Comparison of ENCODE assay signal across 17 mouse cellular contexts in genomic region chr15:92580742-92581383, GRCm38 (mm10).
A peak's percentile ranks its signal among the peaks of the same experiment; 100 is the strongest.
DNase-seq lines count a peak whose midpoint lies in the region; ATAC-seq lines count a peak whose summit lies in the region.
"Had no signal": no experiment of that assay in that cellular context is flagged by ENCODE, and none has a peak within 500 bp of the region (broad histone marks: within the 10 kb centered on the region; RNA-seq: fewer than 3 reads in every experiment).

No protein-coding gene starts in this region.

- H3K4me3 ChIP-seq in hindbrain, embryonic 15.5 days: no peak overlapping the region
- H3K4me3 ChIP-seq in midbrain, embryonic 16.5 days (ENCODE audit: low read depth, low read length): no peak overlapping the region
- H3K4me3 ChIP-seq: embryonic facial prominence, embryonic 12.5 days; gastrocnemius, adult 2 months; heart, embryonic 13.5 days; megakaryocyte, embryonic 14.5 days had no signal

- no peak overlapping the region for H3K9ac ChIP-seq in hindbrain, embryonic 15.5 days
- no peak overlapping the region for H3K9ac ChIP-seq in midbrain, embryonic 16.5 days (ENCODE audit: low read depth, low read length)
- H3K9ac ChIP-seq: embryonic facial prominence, embryonic 12.5 days; heart, embryonic 13.5 days had no signal

- H3K27me3 ChIP-seq in hindbrain, embryonic 15.5 days: no peaks in the 10 kb centered on the region
- H3K27me3 ChIP-seq in midbrain, embryonic 16.5 days (ENCODE audit: control insufficient read depth, insufficient read depth, low read depth, low read length): no peaks in the 10 kb centered on the region
- H3K27me3 ChIP-seq: embryonic facial prominence, embryonic 12.5 days; heart, embryonic 13.5 days; megakaryocyte, embryonic 14.5 days had no signal

- no peaks in the 10 kb centered on the region for H3K9me3 ChIP-seq in hindbrain, embryonic 15.5 days
- H3K9me3 ChIP-seq in midbrain, embryonic 16.5 days (replicated peaks; ENCODE audit: control insufficient read depth, low read length, poor library complexity, severe bottlenecking): no peaks in the 10 kb centered on the region
- H3K9me3 ChIP-seq: embryonic facial prominence, embryonic 12.5 days; heart, embryonic 13.5 days; megakaryocyte, embryonic 14.5 days had no signal

- no peaks in the 10 kb centered on the region for H3K36me3 ChIP-seq in hindbrain, embryonic 15.5 days
- no peaks in the 10 kb centered on the region for H3K36me3 ChIP-seq in midbrain, embryonic 16.5 days (ENCODE audit: control insufficient read depth, insufficient read depth, low read length)
- H3K36me3 ChIP-seq: embryonic facial prominence, embryonic 12.5 days; G1E; heart, embryonic 13.5 days had no signal

- peak overlapping the region; percentile 57 for H3K27ac ChIP-seq in hindbrain, embryonic 15.5 days (replicated peaks)
- H3K27ac ChIP-seq in midbrain, embryonic 16.5 days (ENCODE audit: low read length): 0 out of 2 replicates have a peak overlapping the region, but pooled peaks have one; percentile 11
- H3K27ac ChIP-seq: embryonic facial prominence, embryonic 12.5 days; gastrocnemius, adult 2 months; heart, embryonic 13.5 days had no signal

- DNase-seq in frontal cortex, postnatal 14 days (ENCODE audit: low spot score in 2 of 2): no peak
- DNase-seq in brain, adult 2 months (ENCODE audit: low read depth, low spot score): peak; percentile 79
- DNase-seq in MN1 (ENCODE audit: low spot score): no peak
- DNase-seq in gastrocnemius, postnatal 4 days (ENCODE audit: low spot score in 2 of 2): no peak
- no peak for DNase-seq in gastrocnemius, adult 18-20 months (ENCODE audit: low spot score)
- DNase-seq: cerebellum, adult 9-10 months; gastrocnemius, adult 2 months; kidney, postnatal 4 days; lung, adult 18-20 months had no signal

- 0 out of 2 replicates have a peak overlapping the region, but pooled peaks have one; percentile 14 for H3K4me2 ChIP-seq in hindbrain, embryonic 15.5 days
- H3K4me2 ChIP-seq in midbrain, embryonic 16.5 days (ENCODE audit: low read length): peak overlapping the region; percentile 21; the same call in 1 of the 2 replicates
- H3K4me2 ChIP-seq: embryonic facial prominence, embryonic 12.5 days; heart, embryonic 13.5 days had no signal

- WGBS in hindbrain, embryonic 15.5 days: 42% methylated on average over 9 of the region's 9 CpGs
- WGBS in midbrain, embryonic 16.5 days: 20% methylated on average over 9 of the region's 9 CpGs

- peak; percentile 81 for ATAC-seq in frontal cortex, adult (ENCODE audit: low TSS enrichment)
- peak; percentile 69 for ATAC-seq in hindbrain, embryonic 15.5 days (ENCODE audit: low FRiP score, low read depth)
- no peak for ATAC-seq in midbrain, embryonic 16.5 days
- ATAC-seq: inflammation-experienced regulatory T-cells, adult 6 months had no signal

- H3K4me1 ChIP-seq in hindbrain, embryonic 15.5 days (replicated peaks): peaks cover 21% of the 10 kb centered on the region
- peaks cover 18% of the 10 kb centered on the region for H3K4me1 ChIP-seq in midbrain, embryonic 16.5 days (ENCODE audit: control insufficient read depth, insufficient read depth, low read length)
- H3K4me1 ChIP-seq: embryonic facial prominence, embryonic 12.5 days; heart, embryonic 13.5 days; megakaryocyte, embryonic 14.5 days had no signal
